17 mouse cellular contexts compared by ENCODE assay signal in the genomic region with DNA sequence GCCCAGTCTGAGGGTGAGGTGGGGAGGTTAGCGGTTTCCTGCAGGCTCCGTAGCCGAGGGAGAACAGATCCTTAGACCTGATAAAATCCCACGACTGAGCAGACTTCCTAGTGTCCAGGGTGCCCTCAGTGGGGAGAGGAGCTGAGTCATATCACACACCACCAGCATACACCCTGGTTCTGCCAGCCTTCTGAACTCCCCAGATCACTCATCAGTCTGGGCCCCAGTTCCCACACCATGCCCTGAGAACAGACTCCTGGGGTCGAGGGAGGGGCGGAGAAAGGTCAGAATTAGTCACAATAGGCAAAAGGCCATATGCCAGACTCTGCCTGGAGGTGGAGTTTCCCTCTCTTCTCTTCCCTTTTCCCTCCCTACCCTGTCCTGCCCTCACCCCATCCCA. TPM values are rescaled to one million over a fixed set of nuclear protein-coding genes. Genes with fewer than 3 reads are reported as not detected.
DNase-seq lines count a peak whose midpoint lies in the region; ATAC-seq and TF ChIP-seq lines count a peak whose summit lies in the region.
"Had no signal": no experiment of that assay in that cellular context is flagged by ENCODE, and none has a peak within 500 bp of the region (broad histone marks: within the 10 kb centered on the region; RNA-seq: fewer than 3 reads in every experiment).

No protein-coding gene starts in this region.

- no peak for TF ChIP-seq POLR2A in CH12.LX (IDR thresholded peaks at IDR 0.05; ENCODE audit: low read depth, low read length)

- peaks cover 74% of the 10 kb centered on the region for H3K27me3 ChIP-seq in midbrain, embryonic 10.5 days (ENCODE audit: low read depth, poor library complexity, severe bottlenecking)
- H3K27me3 ChIP-seq in midbrain, embryonic 13.5 days = peaks cover 41% of the 10 kb centered on the region
- no peaks in the 10 kb centered on the region for H3K27me3 ChIP-seq in CH12.LX (replicated peaks)
- peaks cover 5% of the 10 kb centered on the region; the same call in 1 of the 2 replicates for H3K27me3 ChIP-seq in stomach, postnatal 0 days (ENCODE audit: control insufficient read depth, insufficient read depth, low read length)

- H3K79me2 ChIP-seq in CH12.LX (replicated peaks; ENCODE audit: control insufficient read depth, extremely low read depth, insufficient read depth, poor library complexity, severe bottlenecking) = no peaks in the 10 kb centered on the region

- TF ChIP-seq RAD21 in CH12.LX (IDR thresholded peaks at IDR 0.05; ENCODE audit: low read depth, low read length) = no peak

- no peak for ATAC-seq in midbrain, embryonic 13.5 days
- ATAC-seq in granulocyte monocyte progenitor cell, adult 5-6 weeks (replicated peaks; ENCODE audit: poor library complexity, severe bottlenecking) = peak; percentile 49
- ATAC-seq in stomach, postnatal 0 days (ENCODE audit: low FRiP score, low TSS enrichment) = peak; percentile 79
- ATAC-seq: intestine, postnatal 0 days; midbrain, embryonic 15.5 days had no signal

- no peak overlapping the region for H3K9ac ChIP-seq in midbrain, embryonic 13.5 days (replicated peaks)
- no peak overlapping the region for H3K9ac ChIP-seq in CH12.LX (ENCODE audit: insufficient read depth, low read depth)
- no peak overlapping the region for H3K9ac ChIP-seq in stomach, postnatal 0 days (ENCODE audit: low read length)
- H3K9ac ChIP-seq: midbrain, embryonic 15.5 days; neural tube, embryonic 13.5 days had no signal

- no peak overlapping the region for H3K4me2 ChIP-seq in midbrain, embryonic 13.5 days (replicated peaks)
- peak overlapping the region; percentile 16; the same call in 1 of the 2 replicates for H3K4me2 ChIP-seq in CH12.LX (ENCODE audit: insufficient read depth, low read depth, poor library complexity, severe bottlenecking)
- no peak overlapping the region for H3K4me2 ChIP-seq in stomach, postnatal 0 days (replicated peaks; ENCODE audit: low read depth)
- H3K4me2 ChIP-seq: liver, embryonic 11.5 days; midbrain, embryonic 15.5 days; neural tube, embryonic 13.5 days had no signal

- TF ChIP-seq EP300 in CH12.LX (IDR thresholded peaks at IDR 0.05; ENCODE audit: low read length) = peak; percentile 80
- no peak for TF ChIP-seq EP300 in stomach, postnatal 0 days (optimal IDR thresholded peaks at IDR 0.05)

- in situ Hi-C loops in CH12.LX (cut with MboI; ENCODE audit: low pct_ligation_motif_present, low pct_unique_long_range_greater_than_20kb, low sequenced_read_pairs) = no loop called here

- peak overlapping the region; percentile 24 for H3K27ac ChIP-seq in midbrain, embryonic 10.5 days (replicated peaks)
- H3K27ac ChIP-seq in midbrain, embryonic 13.5 days = no peak overlapping the region
- no peak overlapping the region for H3K27ac ChIP-seq in CH12.LX (ENCODE audit: insufficient read depth, low read depth)
- no peak overlapping the region for H3K27ac ChIP-seq in stomach, postnatal 0 days (replicated peaks)
- H3K27ac ChIP-seq: forebrain, embryonic 10.5 days; midbrain, embryonic 15.5 days; neural tube, embryonic 13.5 days had no signal

- peaks cover 26% of the 10 kb centered on the region for H3K4me1 ChIP-seq in midbrain, embryonic 10.5 days
- peaks cover 13% of the 10 kb centered on the region for H3K4me1 ChIP-seq in midbrain, embryonic 13.5 days (replicated peaks)
- peaks cover 31 to 44% of the 10 kb centered on the region in 2 experiments for H3K4me1 ChIP-seq in CH12.LX (ENCODE audit: control insufficient read depth in 1 of 2, insufficient read depth in 2 of 2)
- no peaks in the 10 kb centered on the region; the same call in 1 of the 2 replicates for H3K4me1 ChIP-seq in stomach, postnatal 0 days (replicated peaks; ENCODE audit: control insufficient read depth, insufficient read depth)

- WGBS in midbrain, embryonic 10.5 days = 34% methylated on average over 6 of the region's 6 CpGs
- 40% methylated on average over 6 of the region's 6 CpGs for WGBS in midbrain, embryonic 13.5 days
- WGBS in stomach, postnatal 0 days = 36% methylated on average over 6 of the region's 6 CpGs

- peak; percentile 24 for DNase-seq in midbrain, embryonic 10.5 days (ENCODE audit: low spot score)
- peak; percentile 55 for DNase-seq in CH12.LX (ENCODE audit: extremely low read depth)
- peak; percentile 29 for DNase-seq in stomach, postnatal 0 days (ENCODE audit: low spot score)
- DNase-seq in gastrocnemius, adult 8-10 months (ENCODE audit: low spot score in 2 of 2) = no peak
- DNase-seq in layer of hippocampus, postnatal 14 days (ENCODE audit: low spot score in 2 of 2) = no peak
- DNase-seq: cerebellum, adult 11-12 months; heart, adult 11 months; kidney, postnatal 14 days had no signal

- dilution Hi-C loops in CH12.LX (cut with MboI; ENCODE audit: extremely low pct_ligation_motif_present, extremely low pct_unique_long_range_greater_than_20kb, low sequenced_read_pairs) = no loop called here

- H3K36me3 ChIP-seq in midbrain, embryonic 10.5 days = no peaks in the 10 kb centered on the region
- H3K36me3 ChIP-seq in midbrain, embryonic 13.5 days = no peaks in the 10 kb centered on the region
- no peaks in the 10 kb centered on the region for H3K36me3 ChIP-seq in CH12.LX (replicated peaks in 1 of 2; ENCODE audit: control insufficient read depth in 1 of 2, insufficient read depth in 1 of 2, low read length in 1 of 2)
- H3K36me3 ChIP-seq in stomach, postnatal 0 days (ENCODE audit: control insufficient read depth, insufficient read depth, low read length) = no peaks in the 10 kb centered on the region
- H3K36me3 ChIP-seq: forebrain, embryonic 10.5 days; midbrain, embryonic 15.5 days; neural tube, embryonic 13.5 days had no signal

- TF ChIP-seq CTCF in CH12.LX (conservative IDR thresholded peaks at IDR 0.05 in 1 of 2, IDR thresholded peaks at IDR 0.05 in 1 of 2; ENCODE audit: low read depth in 2 of 2, low read length in 2 of 2) = no peak
- TF ChIP-seq CTCF in stomach, postnatal 0 days (IDR thresholded peaks at IDR 0.05; ENCODE audit: low read depth) = no peak

- H3K4me3 ChIP-seq in midbrain, embryonic 10.5 days = no peak overlapping the region
- H3K4me3 ChIP-seq in midbrain, embryonic 13.5 days (replicated peaks) = no peak overlapping the region
- no peak overlapping the region for H3K4me3 ChIP-seq in CH12.LX (replicated peaks in 1 of 3; ENCODE audit: low read depth in 2 of 3, low read length in 2 of 3, poor library complexity in 1 of 3)
- no peak overlapping the region for H3K4me3 ChIP-seq in stomach, postnatal 0 days (ENCODE audit: low read depth, low read length)
- H3K4me3 ChIP-seq: forebrain, embryonic 10.5 days; midbrain, embryonic 15.5 days; neural tube, embryonic 13.5 days had no signal

- H3K9me3 ChIP-seq in midbrain, embryonic 10.5 days (replicated peaks) = no peaks in the 10 kb centered on the region
- H3K9me3 ChIP-seq in midbrain, embryonic 13.5 days = no peaks in the 10 kb centered on the region
- H3K9me3 ChIP-seq in CH12.LX (replicated peaks; ENCODE audit: low read length) = peaks cover 8% of the 10 kb centered on the region
- H3K9me3 ChIP-seq in stomach, postnatal 0 days (ENCODE audit: control insufficient read depth, low read length) = no peaks in the 10 kb centered on the region
- H3K9me3 ChIP-seq: forebrain, embryonic 10.5 days; midbrain, embryonic 15.5 days; neural tube, embryonic 13.5 days had no signal

TF ChIP-seq in CH12.LX, 34 proteins besides CTCF, POLR2A, EP300 and RAD21 (continues in another document):
- TF ChIP-seq USF1 (IDR thresholded peaks at IDR 0.05; ENCODE audit: low read depth, low read length) (no peak), MAFK (IDR thresholded peaks at IDR 0.05; ENCODE audit: insufficient replicate concordance, low read length) (0 out of 2 replicates have a peak, but pooled peaks have one; percentile 43), BHLHE40 (IDR thresholded peaks at IDR 0.05; ENCODE audit: low read depth, low read length) (peak; percentile 55; the same call in 1 of the 2 replicates), RCOR1 (conservative IDR thresholded peaks at IDR 0.05; ENCODE audit: low read depth, low read length) (0 out of 2 replicates have a peak, but pooled peaks have one; percentile 26)

RNA-seq across cellular contexts. Expression of a gene that starts 5.5 kb away (rescaled TPM):
- polyA plus RNA-seq in midbrain, embryonic 10.5 days (2016; fragmentation: Nextera tagmentation; extraction: Ambion mirVana) = not detected in 2 replicates
- 0.24 TPM in 1 of 2 replicates, not detected in the other for polyA plus RNA-seq in midbrain, embryonic 13.5 days (2015; fragmentation: Nextera tagmentation; extraction: Ambion mirVana)
- not detected in 2 replicates for total RNA-seq in CH12.LX (2012; rRNA removed)
- not detected in 2 replicates for total RNA-seq in CH12.LX (2014; rRNA removed)
- polyA plus RNA-seq in CH12.LX (2012; ENCODE audit: insufficient read length, low read depth) = not detected in 2 replicates
- not detected in 2 replicates for total RNA-seq in granulocyte monocyte progenitor cell, adult 5-6 weeks (2014; fragmentation: Nextera tagmentation)
- not detected in 2 replicates for total RNA-seq in granulocyte monocyte progenitor cell, adult 5-6 weeks (2017)
- 0.12 TPM in 1 of 2 replicates, not detected in the other for polyA plus RNA-seq in stomach, postnatal 0 days (2015; fragmentation: Nextera tagmentation; extraction: Ambion mirVana)
- total RNA-seq in gastrocnemius, adult 8-10 months (2022) = not detected
- 1 to 10 TPM; 8.0 to 9.1 TPM for total RNA-seq in layer of hippocampus, postnatal 14 days (2021)
- total RNA-seq: heart, postnatal 25 days had no signal
- polyA plus RNA-seq: forebrain, embryonic 10.5 days; intestine, postnatal 0 days; liver, embryonic 11.5 days; lung, embryonic 16.5 days had no signal

RNA-seq across cellular contexts. Expression of a gene that starts 21.1 kb away (rescaled TPM):
- polyA plus RNA-seq in midbrain, embryonic 10.5 days (2016; fragmentation: Nextera tagmentation; extraction: Ambion mirVana) = 17.6 and 18.8 TPM in 2 replicates
- polyA plus RNA-seq in midbrain, embryonic 13.5 days (2015; fragmentation: Nextera tagmentation; extraction: Ambion mirVana) = 4.7 and 6.2 TPM in 2 replicates
- total RNA-seq in CH12.LX (2012; rRNA removed) (0.34 and 0.42 TPM in 2 replicates), CH12.LX (2014; rRNA removed) (not detected in 2 replicates)
- polyA plus RNA-seq in CH12.LX (2012; ENCODE audit: insufficient read length, low read depth) = 0.11 and 0.34 TPM in 2 replicates
- not detected in 2 replicates for total RNA-seq in granulocyte monocyte progenitor cell, adult 5-6 weeks (2014; fragmentation: Nextera tagmentation)
- not detected in 2 replicates for total RNA-seq in granulocyte monocyte progenitor cell, adult 5-6 weeks (2017)
- 32.0 and 35.7 TPM in 2 replicates for polyA plus RNA-seq in stomach, postnatal 0 days (2015; fragmentation: Nextera tagmentation; extraction: Ambion mirVana)
- not detected for total RNA-seq in gastrocnemius, adult 8-10 months (2022)
- 1 to 10 TPM; 7.8 to 8.2 TPM for total RNA-seq in layer of hippocampus, postnatal 14 days (2021)
- total RNA-seq: heart, postnatal 25 days had no signal

RNA-seq across cellular contexts. Expression of a gene that starts 42.5 kb away (rescaled TPM):
- 0.22 TPM in 1 of 2 replicates, not detected in the other for polyA plus RNA-seq in midbrain, embryonic 10.5 days (2016; fragmentation: Nextera tagmentation; extraction: Ambion mirVana)
- 0.17 and 0.22 TPM in 2 replicates for polyA plus RNA-seq in midbrain, embryonic 13.5 days (2015; fragmentation: Nextera tagmentation; extraction: Ambion mirVana)
- total RNA-seq in CH12.LX (2012; rRNA removed) (not detected in 2 replicates), CH12.LX (2014; rRNA removed) (not detected in 2 replicates)
- polyA plus RNA-seq in CH12.LX (2012; ENCODE audit: insufficient read length, low read depth) = not detected in 2 replicates
- not detected in 2 replicates for total RNA-seq in granulocyte monocyte progenitor cell, adult 5-6 weeks (2014; fragmentation: Nextera tagmentation)
- total RNA-seq in granulocyte monocyte progenitor cell, adult 5-6 weeks (2017) = not detected in 2 replicates
- polyA plus RNA-seq in stomach, postnatal 0 days (2015; fragmentation: Nextera tagmentation; extraction: Ambion mirVana) = 0.34 and 0.78 TPM in 2 replicates
- not detected for total RNA-seq in gastrocnemius, adult 8-10 months (2022)
- 1 to 10 TPM; 3.6 to 5.0 TPM for total RNA-seq in layer of hippocampus, postnatal 14 days (2021)
- total RNA-seq: heart, postnatal 25 days had no signal
- polyA plus RNA-seq: liver, embryonic 11.5 days; lung, embryonic 16.5 days; midbrain, embryonic 15.5 days; neural tube, embryonic 13.5 days had no signal

Comparison
In these comparisons a context has a peak if more than half of its experiments do, and no peak if none do; other contexts are left out.
1. DNase-seq: peak in midbrain, embryonic 10.5 days (single experiment), CH12.LX (single experiment) and stomach, postnatal 0 days (single experiment); none in gastrocnemius, adult 8-10 months (0 of 2) and layer of hippocampus, postnatal 14 days (0 of 2).
2. RNA of a gene that starts 5.5 kb away (total RNA-seq): 8.0 to 9.1 TPM in layer of hippocampus, postnatal 14 days; not detected in CH12.LX, not detected in granulocyte monocyte progenitor cell, adult 5-6 weeks and not detected in gastrocnemius, adult 8-10 months; every median in the first group is over 4 times any median in the second.
3. RNA of a gene that starts 21.1 kb away (total RNA-seq): 7.8 to 8.2 TPM in layer of hippocampus, postnatal 14 days; 0.34 to 0.42 TPM in CH12.LX, not detected in granulocyte monocyte progenitor cell, adult 5-6 weeks and not detected in gastrocnemius, adult 8-10 months; every median in the first group is over 4 times any median in the second.
4. RNA of a gene that starts 42.5 kb away (total RNA-seq): 3.6 to 5.0 TPM in layer of hippocampus, postnatal 14 days; not detected in CH12.LX, not detected in granulocyte monocyte progenitor cell, adult 5-6 weeks and not detected in gastrocnemius, adult 8-10 months; every median in the first group is over 4 times any median in the second.